Mouse (Mus musculus): ENCODE measurements around the gene Cadm4.
"Not testable (repeated sequence)": the region's sequence is repeated elsewhere in the genome, so short reads cannot be mapped to it uniquely, and the experiment has no call there.

The Cadm4 gene

DNA sequence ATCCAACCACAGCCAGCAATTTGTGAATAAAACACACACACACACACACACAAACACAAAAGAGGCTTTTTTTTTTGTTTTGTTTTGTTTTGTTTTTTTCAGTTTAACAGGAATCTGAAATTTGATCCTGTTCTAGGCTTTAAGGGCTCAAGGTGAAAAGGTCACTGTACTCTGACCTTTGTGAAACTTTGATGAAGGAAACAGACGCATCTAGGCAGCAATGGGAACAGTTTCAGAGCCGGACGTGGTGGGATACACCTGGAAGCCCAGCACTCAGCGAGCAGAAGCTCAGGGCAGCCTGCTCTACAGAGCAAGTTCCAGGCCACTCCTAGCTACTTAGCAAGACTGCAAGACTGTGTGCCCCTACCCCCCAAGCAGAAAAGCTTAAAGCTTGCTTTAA is 23.0 kb downstream of the Cadm4 start:
- no peak for DNase-seq

DNA sequence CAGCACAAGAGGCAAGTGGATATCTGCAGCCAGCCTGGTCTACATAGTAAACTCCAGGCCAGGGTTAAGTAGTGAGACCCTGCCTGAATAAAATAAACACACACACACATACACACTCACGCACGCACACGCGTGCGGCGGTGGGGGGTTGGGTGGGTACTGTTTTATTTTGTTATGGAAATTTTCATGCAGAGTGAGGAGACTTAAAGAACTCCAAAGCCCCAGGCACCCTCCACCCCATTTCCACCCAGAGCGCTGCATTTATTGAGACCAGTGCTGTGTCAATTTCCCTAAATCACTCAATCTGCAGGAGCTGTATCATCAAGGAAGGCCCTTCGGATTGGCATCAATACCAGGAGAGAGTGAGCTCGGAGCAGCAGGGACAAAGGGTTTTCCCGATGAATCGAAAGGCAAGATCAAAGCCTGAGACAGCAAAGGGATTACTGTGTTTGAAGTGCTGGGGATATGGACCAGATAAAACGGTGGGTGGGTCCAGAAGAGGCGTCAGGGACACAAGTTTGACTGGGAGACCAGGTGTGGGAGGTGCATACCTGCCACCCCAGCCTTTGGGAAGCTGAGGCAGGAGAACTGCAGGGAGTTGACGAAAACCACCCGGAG is 23.7 kb downstream of the Cadm4 start:
- no peak for DNase-seq

GRCm38 (mm10) chr7:24506065-24506459 is 24.2 kb downstream of the Cadm4 start:
- DNase-seq, result no peak

DNA sequence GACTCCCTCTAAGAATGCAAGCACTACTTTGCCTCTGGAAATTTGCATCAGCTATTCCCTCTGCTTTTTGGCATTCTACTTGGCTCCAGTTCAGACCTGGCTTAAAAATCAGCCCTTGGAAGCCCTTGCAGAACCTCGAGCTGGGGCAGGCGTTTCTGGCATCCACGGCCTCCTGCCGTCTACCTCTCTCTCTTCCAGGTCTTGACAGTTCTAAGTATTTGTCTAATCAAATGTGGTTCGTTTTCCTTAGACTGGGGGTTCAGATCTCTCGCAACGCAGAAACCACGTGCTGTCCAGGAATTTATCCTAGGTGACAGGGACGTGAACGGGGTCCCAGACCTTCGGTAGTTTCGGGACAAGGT is 24.6 kb downstream of the Cadm4 start:
- no peak for DNase-seq

DNA sequence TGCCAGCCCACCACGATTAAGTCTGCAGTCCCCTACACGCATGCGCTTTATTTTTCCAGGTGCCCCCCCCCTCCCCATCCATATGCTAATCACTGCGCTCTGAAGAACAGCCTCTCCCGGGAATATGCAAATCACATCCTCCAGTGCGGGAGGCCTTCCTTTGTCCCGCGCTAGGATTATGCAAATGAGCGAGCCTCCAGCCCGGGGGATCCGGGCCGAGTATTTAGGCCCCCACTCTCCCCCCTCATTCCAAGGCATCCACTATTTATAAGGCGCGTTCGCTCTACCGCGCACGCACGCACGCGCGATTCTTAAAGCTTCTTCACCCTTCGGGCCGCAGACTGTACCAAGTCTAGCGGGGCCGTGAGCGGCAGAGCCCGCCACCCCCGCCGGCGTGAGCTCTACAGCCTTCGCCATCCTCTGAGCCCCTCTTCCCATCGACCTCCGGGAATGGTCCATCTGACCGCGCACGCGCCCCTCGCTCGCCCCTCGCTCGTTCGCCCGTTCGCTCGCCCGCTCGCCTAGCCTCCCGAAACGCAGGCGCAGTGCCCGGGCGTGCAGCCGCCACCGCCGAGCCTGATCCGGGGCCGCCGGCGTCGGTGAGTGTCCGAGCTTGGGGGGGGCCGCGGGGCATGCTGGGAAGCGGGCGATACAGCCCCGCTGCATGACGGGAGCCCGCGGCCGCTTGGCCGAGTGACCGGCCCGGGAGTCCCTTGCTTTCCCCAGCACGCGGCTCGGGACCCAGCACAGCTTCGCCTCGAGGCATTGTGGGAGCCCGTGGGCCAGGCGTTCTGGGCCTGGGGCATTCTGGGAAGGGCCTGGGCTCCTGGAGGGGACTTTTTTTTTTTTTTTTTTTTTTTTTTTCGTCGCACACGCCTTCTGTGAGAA is 25.3 kb downstream of the Cadm4 start, which contains the start of gene Zfp428:
Zfp428 (plus strand) TSS at position 169 of the 888 bp plus-strand sequence.
- DNase-seq, result peak; percentile 65 to 70

DNA sequence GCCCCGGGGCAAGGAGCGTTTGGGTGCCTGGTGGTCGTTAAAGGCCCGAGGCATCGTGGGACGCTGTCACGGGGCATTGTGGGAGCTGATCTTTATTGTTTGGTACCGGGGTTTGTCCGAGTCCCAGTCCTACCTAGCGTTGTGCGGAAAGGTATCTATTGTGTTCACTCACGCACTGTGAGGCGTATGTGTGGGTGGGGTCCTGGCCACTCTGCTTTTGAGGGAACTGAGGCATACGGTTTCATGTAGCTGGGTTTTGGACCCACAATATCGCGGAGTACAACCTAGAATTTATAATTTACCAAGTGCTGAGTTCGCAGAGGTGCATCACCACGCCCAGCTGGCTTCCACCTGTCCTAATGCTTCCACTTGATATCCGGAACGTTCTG is 25.9 kb downstream of the Cadm4 start:
- no peak for DNase-seq

DNA sequence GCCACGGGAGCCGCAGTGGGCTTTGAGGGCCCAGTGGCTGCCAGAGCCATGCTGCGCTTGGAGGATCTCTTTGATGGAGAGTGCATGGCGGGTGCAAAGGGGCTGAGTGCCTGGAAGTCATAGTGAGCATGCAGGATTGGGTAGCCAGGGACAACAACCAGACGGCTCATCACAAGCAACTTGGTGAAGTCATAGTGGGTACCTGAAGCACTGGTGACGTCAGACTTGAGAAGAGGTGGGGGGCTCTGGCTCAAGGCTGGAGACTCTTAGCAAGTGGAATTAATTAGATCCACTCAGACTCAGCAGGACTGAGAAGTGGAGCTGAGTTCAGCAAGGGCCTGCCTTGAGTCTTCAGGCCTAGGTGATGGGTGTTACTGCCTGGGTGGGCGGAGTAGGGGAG is 30.5 kb downstream of the Cadm4 start, which contains the start of gene AC161166.1:
AC161166.1 (minus strand) TSS at position 101 of the 400 bp plus-strand sequence.
- DNase-seq, result no peak

- peak; percentile 51 to 58 for DNase-seq
Measured at GRCm38 (mm10) chr7:24516319-24516718, 34.5 kb downstream of the Cadm4 start.

DNA sequence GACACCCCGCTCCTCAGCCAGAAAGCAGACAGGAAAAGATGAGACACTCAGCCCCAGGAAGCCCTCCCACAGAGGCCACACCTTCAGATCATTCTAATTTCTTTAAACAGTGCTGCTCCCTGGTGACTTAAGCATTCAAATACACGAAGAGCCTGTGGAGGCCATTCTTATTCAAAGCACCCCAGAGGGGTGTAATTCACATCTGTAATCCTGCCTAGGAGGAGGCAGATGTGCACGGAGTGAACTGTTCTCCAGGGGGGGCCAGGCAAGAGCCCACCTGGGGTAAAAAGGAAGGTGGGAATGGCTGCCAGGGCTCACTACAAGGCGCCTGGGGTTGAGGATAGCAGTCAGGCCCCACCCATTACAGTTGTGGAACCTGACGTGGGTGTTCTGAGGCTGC is 35.3 kb downstream of the Cadm4 start:
- no peak for DNase-seq

GRCm38 (mm10) chr7:24517654-24518053 is 35.8 kb downstream of the Cadm4 start:
- DNase-seq, result no peak

GRCm38 (mm10) chr7:24519130-24519529 is 37.3 kb downstream of the Cadm4 start:
- no peak for DNase-seq

- not testable (repeated sequence) for DNase-seq
Measured at GRCm38 (mm10) chr7:24520054-24520453, 38.2 kb downstream of the Cadm4 start.

DNA sequence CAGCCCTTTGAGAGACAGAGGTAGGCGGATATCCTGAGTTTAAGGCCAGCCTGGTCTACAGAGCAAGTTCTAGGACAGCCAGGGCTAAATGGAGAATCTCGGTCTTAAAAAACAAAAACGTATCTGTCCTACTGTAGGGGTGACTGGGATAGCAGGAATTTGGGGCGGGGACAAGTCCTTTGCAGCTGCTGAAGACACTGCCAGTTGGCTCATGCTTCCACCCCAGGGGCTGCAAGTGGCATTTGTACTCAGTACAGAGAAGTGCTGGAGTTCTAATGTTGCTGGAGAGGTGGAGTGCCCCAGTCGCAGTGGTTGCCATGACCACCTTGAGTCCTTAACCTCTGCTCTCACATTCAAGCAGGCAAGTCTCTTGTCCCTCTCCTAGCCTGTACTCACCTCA is 41.0 kb downstream of the Cadm4 start:
- no peak for DNase-seq

GRCm38 (mm10) chr7:24523723-24524122 is 41.9 kb downstream of the Cadm4 start:
- DNase-seq, result no peak

- no peak for DNase-seq
Measured at GRCm38 (mm10) chr7:24524978-24525377, 43.2 kb downstream of the Cadm4 start.

DNA sequence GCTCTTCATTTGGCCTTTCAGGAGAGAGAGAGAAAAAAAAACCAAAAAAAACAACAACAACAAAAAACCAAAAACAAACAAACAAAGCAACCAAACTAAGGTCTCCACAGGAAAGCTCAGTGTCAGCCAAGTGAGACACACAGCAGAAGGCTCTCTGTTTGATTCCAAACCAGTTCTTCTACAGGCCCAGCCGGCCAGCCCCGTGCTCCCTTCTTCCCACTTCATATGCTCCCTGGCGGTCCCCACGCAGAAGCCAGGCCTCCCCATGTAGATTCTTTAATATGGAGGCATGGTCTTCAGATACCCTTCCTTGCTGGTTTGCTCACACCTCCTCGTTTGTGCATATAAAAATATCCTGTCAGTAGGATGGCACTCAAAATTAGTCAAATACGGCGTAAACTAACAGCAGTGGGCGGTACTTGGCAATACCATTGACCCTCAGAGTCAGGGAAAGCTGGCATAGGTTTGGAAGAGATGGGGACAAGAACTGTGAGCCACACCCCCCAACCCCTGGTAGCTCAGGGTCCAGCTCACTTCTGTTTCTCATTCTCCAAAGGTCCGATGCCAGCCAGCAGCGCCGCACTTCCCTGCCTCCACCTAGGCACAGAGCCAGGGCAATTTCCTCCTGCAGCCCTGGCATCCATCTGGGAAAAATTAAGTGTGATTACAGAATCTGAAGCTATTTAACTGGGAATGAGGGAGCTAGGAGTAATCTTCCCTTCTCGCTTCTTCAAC is 44.0 kb downstream of the Cadm4 start:
- DNase-seq, result no peak

- DNase-seq, result no peak
Measured at GRCm38 (mm10) chr7:24528861-24529260, 47.0 kb downstream of the Cadm4 start.

DNA sequence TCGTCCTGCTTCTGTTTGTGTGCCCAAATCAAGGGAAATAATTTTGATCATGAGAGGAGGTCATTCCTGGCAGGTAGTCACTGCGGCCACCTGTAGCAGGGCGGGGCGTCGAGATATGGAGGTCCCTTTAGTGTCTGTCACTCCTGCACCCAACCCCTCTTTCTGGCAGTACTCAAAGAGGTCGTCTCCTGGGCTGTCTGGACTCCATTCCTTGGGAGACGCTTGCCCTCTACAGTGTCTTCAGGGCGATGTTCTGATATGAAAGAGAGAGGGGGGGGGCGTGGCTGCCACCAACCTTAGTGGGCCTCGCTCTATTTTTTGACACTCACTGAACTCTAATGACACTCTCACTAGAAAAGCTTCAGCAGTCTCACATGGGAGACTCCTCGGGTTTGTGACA is 47.8 kb downstream of the Cadm4 start:
- no peak for DNase-seq

DNA sequence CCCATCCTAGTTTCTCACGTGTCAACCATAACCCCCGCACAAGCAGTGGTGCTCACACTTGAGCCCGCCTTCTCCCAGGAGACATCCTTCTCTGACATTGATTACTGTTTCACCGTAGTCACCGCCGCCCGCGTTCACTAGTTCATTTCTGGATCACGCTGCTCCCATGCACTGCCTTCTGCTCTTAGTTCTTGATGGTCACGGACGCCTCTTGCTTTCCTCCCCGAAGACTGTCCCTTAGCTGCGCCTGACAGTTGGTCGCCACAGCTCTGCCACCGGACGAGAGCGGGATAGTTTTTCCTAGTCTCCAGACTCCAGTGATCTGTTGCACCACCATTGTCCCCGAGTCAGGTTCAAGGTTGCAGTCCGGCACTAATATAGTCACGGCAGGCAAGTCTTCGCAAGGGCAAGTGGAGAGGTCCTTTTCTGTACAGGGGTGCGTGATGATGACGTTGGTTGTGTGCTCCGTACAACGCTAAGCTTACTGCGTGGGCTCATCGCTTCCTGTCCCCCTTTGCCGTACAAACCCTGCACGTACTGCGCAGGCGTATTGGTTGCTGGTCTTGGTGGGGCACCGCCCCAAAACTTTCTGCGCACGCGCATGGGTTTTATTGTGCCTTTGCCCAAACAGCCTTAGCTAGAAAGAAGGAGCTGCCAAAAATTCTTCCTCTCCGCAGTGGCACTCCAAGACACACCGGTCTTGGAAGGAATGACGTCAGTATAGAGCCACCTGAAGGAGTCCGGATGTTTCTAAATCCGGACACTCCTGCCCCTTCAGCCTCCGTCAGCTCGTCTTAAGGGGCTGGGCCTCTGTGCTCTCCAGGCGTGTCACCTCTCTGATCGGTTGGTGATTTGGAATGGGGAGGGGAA is 48.5 kb downstream of the Cadm4 start, which contains the start of gene Irgq:
Irgq (plus strand) TSS at position 628 of the 870 bp plus-strand sequence.
- DNase-seq, result peak; percentile 98

DNA sequence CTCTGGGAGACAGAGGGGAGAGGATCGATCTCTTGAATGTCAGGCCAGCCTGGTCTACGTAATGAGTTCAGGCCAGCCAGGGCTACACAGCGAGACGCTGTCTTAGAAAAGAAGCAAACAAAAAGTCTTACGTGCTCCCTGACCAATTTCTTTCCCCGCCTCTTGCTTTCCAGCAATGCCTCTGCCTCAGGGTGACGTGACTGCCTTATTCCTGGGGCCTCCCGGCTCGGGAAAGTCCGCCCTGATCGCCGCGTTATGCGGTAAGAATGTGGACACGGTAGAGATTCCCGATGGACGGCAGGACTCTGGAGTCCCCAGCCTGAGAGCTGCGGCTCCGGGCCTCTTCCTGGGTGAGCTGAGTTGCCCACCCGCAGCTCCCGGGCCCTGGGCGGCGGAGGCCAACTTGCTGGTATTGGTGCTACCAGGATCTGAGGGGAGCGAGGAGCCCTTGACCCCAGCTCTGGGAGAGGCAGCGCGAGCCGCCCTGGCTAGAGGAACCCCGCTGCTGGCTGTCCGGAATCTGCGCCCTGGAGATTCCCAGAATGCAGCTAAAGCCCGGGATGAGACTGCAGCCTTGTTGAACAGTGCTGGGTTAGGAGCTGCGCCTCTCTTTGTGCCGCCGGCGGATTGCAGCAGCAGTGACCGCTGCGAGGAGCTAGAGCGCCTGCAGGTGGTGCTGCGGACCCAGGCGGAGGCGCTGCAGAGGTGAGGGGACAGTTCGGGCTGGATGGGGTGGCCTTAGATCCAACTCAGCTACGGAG is 49.6 kb downstream of the Cadm4 start:
- peak; percentile 78 to 79 for DNase-seq

DNA sequence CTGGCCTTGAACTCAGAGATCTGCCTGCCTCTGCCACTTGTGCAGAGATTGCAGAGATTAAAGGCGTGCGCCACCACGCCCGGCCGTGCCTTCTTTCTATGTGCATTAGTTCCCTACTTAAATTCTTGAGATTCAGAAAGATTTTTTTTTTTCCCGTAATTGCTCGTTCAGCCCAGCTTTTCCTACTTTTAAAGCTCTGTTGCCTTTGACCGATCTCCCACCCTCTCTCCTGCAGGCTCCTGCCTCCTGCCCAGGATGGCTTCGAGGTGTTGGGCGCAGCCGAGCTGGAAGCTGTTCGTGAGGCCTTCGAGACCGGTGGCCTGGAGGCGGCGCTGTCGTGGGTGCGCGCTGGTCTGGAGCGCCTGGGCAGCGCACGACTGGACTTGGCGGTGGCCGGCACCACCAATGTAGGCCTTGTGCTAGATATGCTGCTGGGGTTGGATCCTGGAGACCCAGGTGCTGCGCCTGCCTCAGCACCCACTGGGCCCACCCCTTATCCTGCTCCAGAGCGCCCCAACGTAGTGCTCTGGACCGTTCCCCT is 51.3 kb downstream of the Cadm4 start:
- DNase-seq, result no peak
